Mouse (Mus musculus): ENCODE data around the gene Stat3. TPM values are rescaled to one million over a fixed set of nuclear protein-coding genes. Genes with fewer than 3 reads are reported as not detected.

The Stat3 gene
- total and polyA plus RNA-seq, 3 experiments, result 25.7 to 249 (median 64.7) TPM

DNA sequence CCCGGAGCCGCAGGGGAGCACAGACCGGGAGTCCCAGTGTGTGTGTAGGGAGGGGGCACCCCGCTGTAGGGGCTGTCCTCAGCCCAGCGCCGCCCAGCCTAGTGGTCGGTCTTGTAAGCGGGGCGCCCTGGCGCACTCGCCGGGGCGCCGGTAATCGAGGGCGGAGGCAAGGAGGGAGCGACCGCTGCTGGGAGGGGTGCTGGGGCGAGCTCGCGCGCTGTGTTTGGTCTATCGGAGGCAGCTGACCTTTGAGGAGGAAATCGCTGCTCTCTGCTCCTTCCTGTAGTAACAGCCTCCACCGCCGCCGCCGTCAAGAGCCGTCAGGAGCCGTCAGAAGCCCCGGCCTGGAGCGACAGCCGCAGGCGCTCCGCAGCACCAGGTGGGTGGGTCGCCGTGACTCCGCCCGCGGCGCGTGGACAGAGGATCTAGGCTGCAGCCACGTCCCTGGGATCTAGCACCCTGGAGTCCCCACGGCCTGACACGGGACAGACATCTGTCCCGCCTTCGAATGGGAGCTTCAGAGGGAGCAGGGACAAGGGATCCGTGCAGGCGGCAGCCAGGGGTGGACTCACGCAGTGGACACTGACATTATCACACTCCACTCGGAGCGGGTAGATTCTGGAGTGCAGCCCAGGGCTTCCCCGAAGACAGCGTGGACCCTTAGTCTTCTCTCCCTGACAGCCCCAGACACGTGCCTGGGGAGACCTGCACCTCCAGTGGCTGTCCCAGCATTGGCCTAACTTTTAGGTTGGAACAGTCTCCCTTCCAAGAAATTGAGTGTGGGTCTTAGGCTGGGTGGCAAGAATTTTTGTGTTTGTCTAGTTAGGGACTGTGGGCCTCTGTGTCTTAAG is 78.9 kb downstream of the Stat3 start (continued):
- 0 out of 2 replicates have a peak, but pooled peaks have one; percentile 60 for TF ChIP-seq MAX (IDR thresholded peaks at IDR 0.05; ENCODE audit: low read length)
- no peak for TF ChIP-seq MYB (IDR thresholded peaks at IDR 0.05; ENCODE audit: low read depth, low read length)
- TF ChIP-seq CTCF (IDR thresholded peaks at IDR 0.05 in 2 of 3, conservative IDR thresholded peaks at IDR 0.05 in 1 of 3; ENCODE audit: control insufficient read depth in 1 of 3, insufficient read depth in 1 of 3, low read depth in 2 of 3, low read length in 3 of 3, poor library complexity in 1 of 3, severe bottlenecking in 1 of 3), result no peak
- TF ChIP-seq KAT2A (conservative IDR thresholded peaks at IDR 0.05; ENCODE audit: low read depth, low read length), result no peak
- TF ChIP-seq POLR2AphosphoS5 (IDR thresholded peaks at IDR 0.05; ENCODE audit: borderline replicate concordance, low read depth, low read length), result no peak
- TF ChIP-seq TAL1 (IDR thresholded peaks at IDR 0.05; ENCODE audit: low read length), result no peak
- no peak for TF ChIP-seq MAFK (IDR thresholded peaks at IDR 0.05; ENCODE audit: borderline replicate concordance, low read depth, low read length)
- TF ChIP-seq TCF12 (IDR thresholded peaks at IDR 0.05; ENCODE audit: low read depth, low read length), result peak; percentile 62
- TF ChIP-seq JUND (IDR thresholded peaks at IDR 0.05; ENCODE audit: low read depth, low read length), result no peak
- TF ChIP-seq ZKSCAN1 (IDR thresholded peaks at IDR 0.05; ENCODE audit: low read depth, low read length), result no peak
- TF ChIP-seq ZC3H11A (IDR thresholded peaks at IDR 0.05; ENCODE audit: low read depth, low read length), result no peak
- TF ChIP-seq SIN3A (IDR thresholded peaks at IDR 0.05; ENCODE audit: low read length), result peak; percentile 82
- peak; percentile 57 for TF ChIP-seq ETS1 (IDR thresholded peaks at IDR 0.05; ENCODE audit: low read depth, low read length)
- no peak for TF ChIP-seq E2F4 (IDR thresholded peaks at IDR 0.05; ENCODE audit: borderline replicate concordance, low read depth, low read length)
- TF ChIP-seq MAZ (IDR thresholded peaks at IDR 0.05; ENCODE audit: low read depth, low read length), result peak; percentile 92; the same call in 1 of the 2 replicates
- peak; percentile 96 for TF ChIP-seq MXI1 (IDR thresholded peaks at IDR 0.05; ENCODE audit: low read depth, low read length)
- no peak for TF ChIP-seq GATA1 (IDR thresholded peaks at IDR 0.05; ENCODE audit: low read depth, low read length)
- 0 out of 2 replicates have a peak, but pooled peaks have one; percentile 14 for TF ChIP-seq SMC3 (IDR thresholded peaks at IDR 0.05; ENCODE audit: low read depth, low read length)
- TF ChIP-seq RCOR1 (IDR thresholded peaks at IDR 0.05; ENCODE audit: low read depth, low read length), result peak; percentile 53; the same call in 1 of the 2 replicates
- no peak for TF ChIP-seq EP300 (IDR thresholded peaks at IDR 0.05; ENCODE audit: low read depth in 1 of 2, low read length in 2 of 2)
- no peak for TF ChIP-seq CHD1 (IDR thresholded peaks at IDR 0.05; ENCODE audit: low read depth, low read length)
- no peak for TF ChIP-seq ZNF384 (IDR thresholded peaks at IDR 0.05; ENCODE audit: low read depth, low read length)
- peak; percentile 76 for TF ChIP-seq ELF1 (IDR thresholded peaks at IDR 0.05; ENCODE audit: low read depth, low read length)
- TF ChIP-seq HCFC1 (IDR thresholded peaks at IDR 0.05; ENCODE audit: low read depth, low read length), result peak; percentile 77

Measured in MEL (cell line).